Mouse (Mus musculus) lung, adult 2 months (tissue): ENCODE measurements around the gene 4931422A03Rik. TPM values are rescaled to one million over a fixed set of nuclear protein-coding genes. Genes with fewer than 3 reads are reported as not detected.
"Not testable (repeated sequence)": the region's sequence is repeated elsewhere in the genome, so short reads cannot be mapped to it uniquely, and the experiment has no call there.

Experiments used
- DNase-seq: peaks from one replicate; pipeline ENCODE4 v3.0.0; 2022
- H3K4me1 ChIP-seq: fragments of 200-500 bp; 2 replicates; pipeline ENCODE4 v1.6.1; 2011; ENCODE audit warnings: low read length; ENCODE audit not compliant: control insufficient read depth, insufficient read depth
- H3K4me3 ChIP-seq: fragments of 200-500 bp; replicated peaks from 2 replicates; pipeline ENCODE3; 2011; ENCODE audit warnings: low read depth, mild to moderate bottlenecking, control low read depth, low read length; ENCODE audit errors: extremely low read depth
- CTCF ChIP-seq: fragments of 200-500 bp; IDR thresholded peaks from 2 replicates; pipeline ENCODE4 v1.5.1; 2011; ENCODE audit warnings: mild to moderate bottlenecking, low read length, control low read depth; ENCODE audit not compliant: insufficient read depth
- POLR2A ChIP-seq: fragments of 200-500 bp; IDR thresholded peaks from 2 replicates; pipeline ENCODE4 v1.6.1; 2011; ENCODE audit warnings: low read depth, mild to moderate bottlenecking, control low read depth, low read length, borderline replicate concordance; ENCODE audit errors: extremely low read depth
- WGBS: fragments of 180-500 bp; shearing (Covaris S2); methylation state at CpG from one replicate; pipeline ENCODE4 v1.1.7; 2018; 5-methylcytosine and 5-hydroxymethylcytosine counted together
- polyA plus RNA-seq: library from polyadenylated mRNA; depleted of rRNA; stranded (reverse); fragments of >200 nt; gene quantifications from 2 replicates; pipeline ENCODE4 v1.2.3, GENCODE M21; 2012; rRNA removed

The 4931422A03Rik gene
- polyA plus RNA-seq, result not detected in 2 replicates

DNA sequence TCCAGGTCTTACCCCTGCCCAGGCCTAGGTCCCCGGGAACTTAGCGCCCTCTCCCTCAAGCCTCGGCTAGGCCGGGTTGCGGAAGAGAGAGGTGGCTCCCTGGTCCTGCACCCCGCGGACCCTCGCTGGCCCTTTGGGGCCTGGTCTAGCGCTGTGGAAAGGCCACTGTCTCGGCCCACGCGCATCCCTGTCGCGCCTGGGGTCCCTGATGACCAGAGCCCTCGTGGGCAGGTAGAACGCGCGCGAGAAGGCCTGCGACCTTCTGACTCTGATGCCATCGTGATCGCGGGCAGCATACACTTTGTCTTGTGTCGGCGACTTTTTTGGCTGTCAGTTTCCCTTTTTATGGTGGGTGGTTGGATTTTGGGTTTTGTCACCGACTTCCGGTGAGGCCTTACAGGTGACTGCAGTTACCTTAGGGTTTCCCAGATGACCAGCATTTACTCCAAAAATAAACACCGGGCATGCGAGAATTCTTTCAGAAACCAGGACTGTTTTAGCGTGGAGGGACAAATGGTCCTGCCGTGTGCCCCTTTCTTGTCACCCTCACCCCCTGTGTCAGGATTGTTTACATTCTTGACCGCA is at the start of gene 4931422A03Rik:
TSS of gene 4931422A03Rik (minus strand) at position 223 of the 585 bp plus-strand sequence.
- Histone ChIP-seq H3K4me1 (peaks cover 6% of the 10 kb centered on the region; the same call in 1 of the 2 replicates), H3K4me3 (peak within 1 kb of the TSS; percentile 71)
- WGBS, result under 1% methylated on average over 32 of the region's 32 CpGs
- no peak for DNase-seq
- TF ChIP-seq POLR2A, result no peak
- TF ChIP-seq CTCF, result no peak

DNA sequence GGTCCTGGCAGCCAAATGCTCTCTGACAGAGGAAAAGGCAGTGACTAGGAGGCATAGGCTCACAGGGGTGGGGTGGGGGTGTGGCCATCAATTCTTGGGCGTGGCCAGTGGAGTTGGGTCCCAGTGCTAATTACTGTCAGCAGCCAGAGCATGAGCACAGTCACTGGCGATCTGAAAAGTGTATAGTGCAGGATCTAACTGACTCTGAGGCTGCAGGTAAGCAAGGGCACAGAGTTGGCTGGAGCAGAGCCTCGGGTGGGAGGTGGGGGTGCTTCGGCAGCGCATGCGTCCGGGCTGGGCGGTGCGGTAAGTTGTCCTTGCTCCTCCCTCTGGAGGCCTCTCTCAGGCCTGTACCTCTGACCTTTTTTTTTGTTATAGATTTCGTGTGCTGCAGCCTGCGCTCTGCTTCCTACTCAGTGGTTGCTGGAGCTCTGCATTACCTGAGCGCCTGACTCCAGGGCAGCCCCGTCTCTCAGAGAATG is 41.6 kb upstream of the 4931422A03Rik start, which contains the start of gene Cd59b:
TSS of gene Cd59b (plus strand) at position 146 of the 482 bp plus-strand sequence.
- no peaks in the 10 kb centered on the region for H3K4me1 ChIP-seq
- peak; percentile 46 for DNase-seq
- WGBS, result 16% methylated on average over 13 of the region's 13 CpGs
- H3K4me3 ChIP-seq, result peak within 1 kb of the TSS; percentile 82
- TF ChIP-seq POLR2A (no peak), CTCF (no peak)

DNA sequence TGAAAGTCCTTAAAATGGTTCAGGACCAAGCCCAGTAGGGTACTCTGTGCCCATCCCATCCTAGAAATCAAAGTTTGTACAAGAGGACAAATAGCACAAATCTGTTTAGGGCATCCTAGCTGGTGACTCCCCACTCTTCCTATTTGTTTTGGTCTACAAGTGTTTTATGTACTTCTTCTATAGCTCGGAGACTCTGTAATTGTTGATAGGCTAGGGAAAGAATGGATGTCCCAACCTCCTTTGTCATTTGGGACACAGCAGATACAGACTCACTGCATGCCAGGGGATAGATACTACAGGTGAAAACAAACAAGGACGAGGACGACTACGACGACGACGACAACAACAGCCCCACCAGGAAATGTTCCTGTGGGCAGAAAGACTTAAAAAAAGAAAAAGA is 40.3 kb upstream of the 4931422A03Rik start, which contains the start of gene Gm10799:
TSS of gene Gm10799 (minus strand) at position 101 of the 400 bp plus-strand sequence.
- not testable (repeated sequence) for DNase-seq, H3K4me1 ChIP-seq, H3K4me3 ChIP-seq
- 39% methylated on average over 7 of the region's 7 CpGs for WGBS

GRCm38 (mm10) chr2:104065526-104065925 is 37.4 kb upstream of the 4931422A03Rik start, which contains the start of gene Gm10912:
TSS of gene Gm10912 (plus strand) at chr2:104065826.
- not testable (repeated sequence) for H3K4me1 ChIP-seq, H3K4me3 ChIP-seq, DNase-seq
- 82% methylated on average over 6 of the region's 6 CpGs for WGBS

GRCm38 (mm10) chr2:104064152-104064551 is 36.0 kb upstream of the 4931422A03Rik start:
- TF ChIP-seq CTCF (no peak), POLR2A (no peak)
- no peak for DNase-seq
- 70% methylated on average over 2 of the region's 2 CpGs for WGBS
- Histone ChIP-seq H3K4me1 (no peaks in the 10 kb centered on the region), H3K4me3 (no peak overlapping the region)

GRCm38 (mm10) chr2:104062665-104063064 is 34.5 kb upstream of the 4931422A03Rik start:
- TF ChIP-seq CTCF (no peak), POLR2A (no peak)
- no peak for DNase-seq
- no peaks in the 10 kb centered on the region for H3K4me1 ChIP-seq
- H3K4me3 ChIP-seq, result no peak overlapping the region

DNA sequence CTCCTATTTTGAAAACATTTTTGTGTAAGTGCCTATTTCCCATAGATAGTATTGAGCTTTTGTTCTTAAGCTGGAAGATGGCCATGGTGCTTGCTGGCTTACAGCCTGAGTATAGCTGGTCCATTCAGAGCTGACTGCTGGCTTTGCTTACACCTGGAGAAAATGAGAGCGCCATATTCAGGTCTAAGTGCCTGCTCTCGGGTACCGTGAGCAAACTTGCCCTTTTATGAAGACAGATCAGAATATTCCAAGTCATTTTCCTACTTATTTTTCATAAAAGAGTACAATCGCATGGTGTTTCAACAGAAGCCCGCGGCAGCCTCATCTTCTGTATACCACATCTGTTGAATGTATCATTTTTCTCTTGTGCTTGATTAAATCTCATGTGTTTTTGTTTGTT is 32.8 kb upstream of the 4931422A03Rik start:
- 96% methylated on average over 6 of the region's 6 CpGs for WGBS
- no peak for DNase-seq
- TF ChIP-seq CTCF (no peak), POLR2A (no peak)
- H3K4me1 ChIP-seq, result no peaks in the 10 kb centered on the region
- H3K4me3 ChIP-seq, result no peak overlapping the region

DNA sequence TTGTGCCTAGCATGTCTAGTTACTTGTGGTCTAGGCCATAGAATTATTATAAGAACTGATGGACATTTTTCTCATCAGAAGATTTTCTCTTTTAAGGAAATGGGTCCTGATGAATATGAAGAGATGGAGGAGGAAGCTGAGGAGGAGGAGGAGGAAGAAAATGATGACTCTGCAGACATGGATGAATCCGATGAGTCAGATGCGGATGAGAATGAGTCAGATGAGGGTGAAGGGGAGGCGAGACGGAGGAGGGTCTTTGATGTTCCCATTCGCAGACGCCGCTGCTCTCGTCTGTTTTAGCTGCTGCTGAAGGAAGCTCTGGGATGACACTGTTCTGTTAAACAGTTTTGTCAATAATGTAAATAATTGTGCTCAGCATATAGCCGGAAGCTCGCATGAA is 31.6 kb upstream of the 4931422A03Rik start:
- H3K4me3 ChIP-seq, result no peak overlapping the region
- no peak for DNase-seq
- TF ChIP-seq POLR2A (no peak), CTCF (no peak)
- WGBS, result 62% methylated on average over 10 of the region's 10 CpGs
- no peaks in the 10 kb centered on the region for H3K4me1 ChIP-seq

DNA sequence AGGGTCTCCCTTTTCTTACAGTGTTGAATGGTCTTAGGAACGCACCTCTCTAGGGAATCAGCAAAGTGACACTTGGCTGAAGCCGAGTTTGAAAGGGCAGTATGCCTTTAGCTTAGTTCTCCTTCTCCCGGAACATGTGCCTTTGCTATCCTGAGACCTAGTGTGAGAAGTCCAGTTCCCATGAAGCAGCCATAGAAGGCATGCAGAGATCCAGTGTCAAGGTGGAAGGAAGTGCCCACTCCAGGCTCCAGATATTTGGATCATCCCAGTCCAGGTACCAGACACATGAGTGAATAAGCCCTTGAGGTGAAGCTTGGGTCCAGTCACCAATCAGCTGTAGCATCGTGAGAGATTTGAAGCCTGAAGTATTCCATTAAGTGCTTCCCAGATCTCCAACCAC is 30.8 kb upstream of the 4931422A03Rik start:
- Histone ChIP-seq H3K4me3 (no peak overlapping the region), H3K4me1 (no peaks in the 10 kb centered on the region)
- TF ChIP-seq POLR2A (no peak), CTCF (no peak)
- 82% methylated on average over 4 of the region's 4 CpGs for WGBS
- no peak for DNase-seq

- WGBS, result 64% methylated on average over 1 of the region's 1 CpGs
- no peak for DNase-seq
- Histone ChIP-seq H3K4me3 (no peak overlapping the region), H3K4me1 (no peaks in the 10 kb centered on the region)
- TF ChIP-seq CTCF, result no peak
- no peak for TF ChIP-seq POLR2A
These were observed 30.2 kb upstream of the 4931422A03Rik start for GRCm38 (mm10) chr2:104058381-104058780.
